Mouse (Mus musculus): ENCODE measurements around the gene Cenpu. TPM values are rescaled to one million over a fixed set of nuclear protein-coding genes. Genes with fewer than 3 reads are reported as not detected.
A peak's percentile ranks its signal among the peaks of the same experiment; 100 is the strongest.

Cenpu gene
- polyA plus RNA-seq (2014; fragmentation: Nextera tagmentation; extraction: Ambion mirVana) = 16.3 and 19.6 TPM in 2 replicates

GRCm38 (mm10) chr8:46551615-46552440 lies at the start of gene Cenpu:
TSS of gene Cenpu (plus strand) at chr8:46552028.
- under 1% methylated on average over 50 of the region's 50 CpGs for WGBS
- Histone ChIP-seq H3K27ac (ENCODE audit: low read depth, low read length) (peak within 1 kb of the TSS; percentile 76), H3K4me3 (ENCODE audit: low read depth, low read length) (peak within 1 kb of the TSS; percentile 63), H3K36me3 (ENCODE audit: control insufficient read depth, insufficient read depth, low read length) (peaks cover 6% of the 10 kb centered on the region; the same call in 1 of the 2 replicates), H3K27me3 (replicated peaks; ENCODE audit: control insufficient read depth, insufficient read depth, low read length) (no peaks in the 10 kb centered on the region), H3K4me1 (ENCODE audit: control insufficient read depth, insufficient read depth, low read length) (peaks cover 6% of the 10 kb centered on the region; the same call in 1 of the 2 replicates), H3K9me3 (replicated peaks; ENCODE audit: control insufficient read depth, low read length) (no peaks in the 10 kb centered on the region), H3K9ac (ENCODE audit: low read length) (peak within 1 kb of the TSS; percentile 59), H3K4me2 (ENCODE audit: low read length) (peak within 1 kb of the TSS; percentile 75)
- ATAC-seq (peak; percentile 99), DNase-seq (ENCODE audit: low spot score) (peak; percentile 100)

GRCm38 (mm10) chr8:46502333-46503071 lies 49.3 kb upstream of the Cenpu start:
- no peak for DNase-seq (ENCODE audit: low spot score)
- Histone ChIP-seq H3K27ac (ENCODE audit: low read depth, low read length) (no peak overlapping the region), H3K27me3 (replicated peaks; ENCODE audit: control insufficient read depth, insufficient read depth, low read length) (no peaks in the 10 kb centered on the region), H3K4me1 (ENCODE audit: control insufficient read depth, insufficient read depth, low read length) (no peaks in the 10 kb centered on the region), H3K36me3 (ENCODE audit: control insufficient read depth, insufficient read depth, low read length) (no peaks in the 10 kb centered on the region), H3K9me3 (replicated peaks; ENCODE audit: control insufficient read depth, low read length) (no peaks in the 10 kb centered on the region), H3K9ac (ENCODE audit: low read length) (no peak overlapping the region), H3K4me2 (ENCODE audit: low read length) (peak overlapping the region; percentile 37), H3K4me3 (ENCODE audit: low read depth, low read length) (peak overlapping the region; percentile 15)
- no peak for ATAC-seq
- 21% methylated on average over 19 of the region's 19 CpGs for WGBS

GRCm38 (mm10) chr8:46503072-46503695 lies 48.6 kb upstream of the Cenpu start:
- Histone ChIP-seq H3K9me3 (replicated peaks; ENCODE audit: control insufficient read depth, low read length) (no peaks in the 10 kb centered on the region), H3K27ac (ENCODE audit: low read depth, low read length) (no peak overlapping the region)
- no peak for DNase-seq (ENCODE audit: low spot score)

GRCm38 (mm10) chr8:46504196-46504595 lies 47.6 kb upstream of the Cenpu start:
- no peak overlapping the region for H3K4me3 ChIP-seq (ENCODE audit: low read depth, low read length)

More at GRCm38 (mm10) chr8:46503072-46503695, 48.6 kb upstream of the Cenpu start:
- no peak for ATAC-seq
- Histone ChIP-seq H3K9ac (ENCODE audit: low read length) (no peak overlapping the region), H3K4me3 (ENCODE audit: low read depth, low read length) (peak overlapping the region; percentile 15), H3K4me2 (ENCODE audit: low read length) (peak overlapping the region; percentile 37), H3K27me3 (replicated peaks; ENCODE audit: control insufficient read depth, insufficient read depth, low read length) (no peaks in the 10 kb centered on the region), H3K36me3 (ENCODE audit: control insufficient read depth, insufficient read depth, low read length) (no peaks in the 10 kb centered on the region), H3K4me1 (ENCODE audit: control insufficient read depth, insufficient read depth, low read length) (no peaks in the 10 kb centered on the region)
- 81% methylated on average over 11 of the region's 12 CpGs for WGBS

GRCm38 (mm10) chr8:46508488-46509395 lies 43.1 kb upstream of the Cenpu start:
- Histone ChIP-seq H3K4me2 (ENCODE audit: low read length) (no peak overlapping the region), H3K9ac (ENCODE audit: low read length) (no peak overlapping the region), H3K4me3 (ENCODE audit: low read depth, low read length) (no peak overlapping the region), H3K4me1 (ENCODE audit: control insufficient read depth, insufficient read depth, low read length) (no peaks in the 10 kb centered on the region), H3K27ac (ENCODE audit: low read depth, low read length) (no peak overlapping the region), H3K9me3 (replicated peaks; ENCODE audit: control insufficient read depth, low read length) (no peaks in the 10 kb centered on the region), H3K36me3 (ENCODE audit: control insufficient read depth, insufficient read depth, low read length) (no peaks in the 10 kb centered on the region), H3K27me3 (replicated peaks; ENCODE audit: control insufficient read depth, insufficient read depth, low read length) (no peaks in the 10 kb centered on the region)
- DNase-seq (ENCODE audit: low spot score) (no peak), ATAC-seq (no peak)
- 84% methylated on average over 14 of the region's 14 CpGs for WGBS

More at GRCm38 (mm10) chr8:46504196-46504595, 47.6 kb upstream of the Cenpu start:
- H3K9ac ChIP-seq (ENCODE audit: low read length) = no peak overlapping the region
- DNase-seq (ENCODE audit: low spot score) (no peak), ATAC-seq (no peak)
- no peak overlapping the region for H3K4me2 ChIP-seq (ENCODE audit: low read length)
- WGBS = 83% methylated on average over 3 of the region's 3 CpGs
- H3K27me3 ChIP-seq (replicated peaks; ENCODE audit: control insufficient read depth, insufficient read depth, low read length) = no peaks in the 10 kb centered on the region
- no peaks in the 10 kb centered on the region for H3K9me3 ChIP-seq (replicated peaks; ENCODE audit: control insufficient read depth, low read length)
- H3K27ac ChIP-seq (ENCODE audit: low read depth, low read length) = no peak overlapping the region
- H3K36me3 ChIP-seq (ENCODE audit: control insufficient read depth, insufficient read depth, low read length) = no peaks in the 10 kb centered on the region
- no peaks in the 10 kb centered on the region for H3K4me1 ChIP-seq (ENCODE audit: control insufficient read depth, insufficient read depth, low read length)

GRCm38 (mm10) chr8:46509474-46509873 lies 42.4 kb upstream of the Cenpu start:
- H3K27ac ChIP-seq (ENCODE audit: low read depth, low read length) = no peak overlapping the region
- no peak overlapping the region for H3K4me3 ChIP-seq (ENCODE audit: low read depth, low read length)
- ATAC-seq = no peak
- no peak overlapping the region for H3K9ac ChIP-seq (ENCODE audit: low read length)
- H3K9me3 ChIP-seq (replicated peaks; ENCODE audit: control insufficient read depth, low read length) = no peaks in the 10 kb centered on the region
- no peak for DNase-seq (ENCODE audit: low spot score)
- H3K4me2 ChIP-seq (ENCODE audit: low read length) = no peak overlapping the region
- no peaks in the 10 kb centered on the region for H3K36me3 ChIP-seq (ENCODE audit: control insufficient read depth, insufficient read depth, low read length)
- 83% methylated on average over 3 of the region's 3 CpGs for WGBS
- H3K27me3 ChIP-seq (replicated peaks; ENCODE audit: control insufficient read depth, insufficient read depth, low read length) = no peaks in the 10 kb centered on the region
- H3K4me1 ChIP-seq (ENCODE audit: control insufficient read depth, insufficient read depth, low read length) = no peaks in the 10 kb centered on the region

GRCm38 (mm10) chr8:46511336-46511735 lies 40.5 kb upstream of the Cenpu start:
- Histone ChIP-seq H3K36me3 (ENCODE audit: control insufficient read depth, insufficient read depth, low read length) (no peaks in the 10 kb centered on the region), H3K27me3 (replicated peaks; ENCODE audit: control insufficient read depth, insufficient read depth, low read length) (no peaks in the 10 kb centered on the region), H3K4me1 (ENCODE audit: control insufficient read depth, insufficient read depth, low read length) (no peaks in the 10 kb centered on the region), H3K9me3 (replicated peaks; ENCODE audit: control insufficient read depth, low read length) (no peaks in the 10 kb centered on the region), H3K4me2 (ENCODE audit: low read length) (no peak overlapping the region), H3K27ac (ENCODE audit: low read depth, low read length) (no peak overlapping the region), H3K9ac (ENCODE audit: low read length) (no peak overlapping the region), H3K4me3 (ENCODE audit: low read depth, low read length) (no peak overlapping the region)
- WGBS = 76% methylated on average over 9 of the region's 9 CpGs
- DNase-seq (ENCODE audit: low spot score) (no peak), ATAC-seq (no peak)

- Histone ChIP-seq H3K4me2 (ENCODE audit: low read length) (no peak overlapping the region), H3K9me3 (replicated peaks; ENCODE audit: control insufficient read depth, low read length) (no peaks in the 10 kb centered on the region), H3K4me1 (ENCODE audit: control insufficient read depth, insufficient read depth, low read length) (no peaks in the 10 kb centered on the region), H3K4me3 (ENCODE audit: low read depth, low read length) (no peak overlapping the region), H3K27me3 (replicated peaks; ENCODE audit: control insufficient read depth, insufficient read depth, low read length) (no peaks in the 10 kb centered on the region), H3K27ac (ENCODE audit: low read depth, low read length) (no peak overlapping the region), H3K36me3 (ENCODE audit: control insufficient read depth, insufficient read depth, low read length) (no peaks in the 10 kb centered on the region), H3K9ac (ENCODE audit: low read length) (no peak overlapping the region)
- ATAC-seq = no peak
- DNase-seq (ENCODE audit: low spot score) = no peak
- WGBS = 80% methylated on average over 8 of the region's 8 CpGs
Observed at GRCm38 (mm10) chr8:46512538-46512937, 39.3 kb upstream of the Cenpu start.

All from forebrain, embryonic 14.5 days (tissue).